Mouse (Mus musculus): ENCODE data around the gene Ssh3. TPM values are rescaled to one million over a fixed set of nuclear protein-coding genes. Genes with fewer than 3 reads are reported as not detected.

Ssh3 gene
- total RNA-seq, 1 experiment = 7.3 TPM

DNA sequence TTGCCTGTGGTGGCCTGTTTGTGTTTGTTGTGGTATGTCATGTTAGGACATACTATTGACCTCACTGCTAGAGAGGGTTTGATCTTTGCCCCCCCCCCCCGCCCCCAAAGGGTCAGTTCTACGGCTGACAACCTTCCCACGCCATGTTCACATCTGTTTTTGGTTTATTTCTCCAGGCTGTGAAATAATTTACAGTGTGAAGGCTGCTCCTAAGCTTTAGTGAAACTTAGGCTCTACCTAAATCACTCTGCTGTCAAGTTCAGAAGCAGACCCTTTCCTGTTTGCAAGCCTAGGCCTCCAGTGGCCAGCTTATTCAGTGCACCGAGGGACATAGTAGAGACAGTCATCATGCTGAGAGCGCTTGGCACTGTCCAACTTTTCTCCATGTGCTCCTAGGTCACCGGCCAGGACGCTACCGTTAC lies 28.7 kb downstream of the Ssh3 start:
- H3K4me3 ChIP-seq (ENCODE audit: insufficient read depth in 1 of 2, low read depth in 1 of 2, low read length in 2 of 2, poor library complexity in 1 of 2, severe bottlenecking in 1 of 2) = no peak overlapping the region
- DNase-seq (ENCODE audit: low read depth, low spot score) = no peak
- H3K4me1 ChIP-seq (ENCODE audit: control insufficient read depth in 2 of 2, insufficient read depth in 2 of 2, low read length in 2 of 2, poor library complexity in 1 of 2) = no peaks in the 10 kb centered on the region
- H3K27ac ChIP-seq (ENCODE audit: insufficient read depth, low read depth, low read length, poor library complexity, severe bottlenecking) = no peak overlapping the region
- no peaks in the 10 kb centered on the region for H3K9me3 ChIP-seq (ENCODE audit: control insufficient read depth, insufficient read depth, low read depth, low read length)
- no peak overlapping the region for H3K9ac ChIP-seq (ENCODE audit: insufficient read depth, low read depth, low read length, poor library complexity, severe bottlenecking)
- no peaks in the 10 kb centered on the region for H3K36me3 ChIP-seq (ENCODE audit: control insufficient read depth, insufficient read depth, low read length, poor library complexity, severe bottlenecking)
- in situ Hi-C loops (cut with MboI; ENCODE audit: low sequenced_read_pairs in 2 of 2, unreplicated experiment in 2 of 2) = no loop called here
- no peak for TF ChIP-seq ZC3H11A (IDR thresholded peaks at IDR 0.05; ENCODE audit: borderline replicate concordance, low read depth, low read length)
- no peak for TF ChIP-seq ZNF384 (IDR thresholded peaks at IDR 0.05; ENCODE audit: low read depth, low read length)

DNA sequence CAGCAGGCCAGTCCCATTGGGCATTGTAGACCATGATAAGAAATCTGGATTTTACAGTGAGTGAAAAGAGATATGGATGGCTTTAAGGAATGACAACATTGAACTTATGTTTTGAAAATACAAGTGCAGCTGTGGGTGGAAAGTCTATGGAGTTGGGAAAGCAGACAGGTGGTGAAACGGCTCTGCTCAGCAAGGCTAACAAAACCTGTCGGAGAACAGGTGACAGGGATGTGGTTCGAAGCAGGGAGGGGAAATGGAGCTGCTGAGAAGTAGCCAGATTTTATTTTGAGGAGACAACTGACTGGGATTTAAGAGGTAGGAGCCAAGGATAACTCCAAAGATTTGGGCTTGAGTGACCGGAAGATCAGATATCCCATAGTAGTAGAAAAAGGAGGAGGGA lies 34.4 kb downstream of the Ssh3 start:
- H3K9ac ChIP-seq (ENCODE audit: insufficient read depth, low read depth, low read length, poor library complexity, severe bottlenecking) = no peak overlapping the region
- no peak overlapping the region for H3K4me3 ChIP-seq (ENCODE audit: insufficient read depth in 1 of 2, low read depth in 1 of 2, low read length in 2 of 2, poor library complexity in 1 of 2, severe bottlenecking in 1 of 2)
- no peaks in the 10 kb centered on the region for H3K9me3 ChIP-seq (ENCODE audit: control insufficient read depth, insufficient read depth, low read depth, low read length)
- TF ChIP-seq MAFK (IDR thresholded peaks at IDR 0.05; ENCODE audit: insufficient read depth, low read depth, low read length) (no peak), CHD2 (IDR thresholded peaks at IDR 0.05; ENCODE audit: low read depth, low read length) (no peak), ZC3H11A (IDR thresholded peaks at IDR 0.05; ENCODE audit: borderline replicate concordance, low read depth, low read length) (no peak), ZNF384 (IDR thresholded peaks at IDR 0.05; ENCODE audit: low read depth, low read length) (no peak), HCFC1 (IDR thresholded peaks at IDR 0.05; ENCODE audit: borderline replicate concordance, insufficient read depth, low read length) (no peak)
- H3K36me3 ChIP-seq (ENCODE audit: control insufficient read depth, insufficient read depth, low read length, poor library complexity, severe bottlenecking) = no peaks in the 10 kb centered on the region
- no peak for DNase-seq (ENCODE audit: low read depth, low spot score)
- H3K4me1 ChIP-seq (ENCODE audit: control insufficient read depth in 2 of 2, insufficient read depth in 2 of 2, low read length in 2 of 2, poor library complexity in 1 of 2) = peaks cover 2 to 3% of the 10 kb centered on the region in 2 experiments; a peak in 1 of 4 replicates
- H3K27ac ChIP-seq (ENCODE audit: insufficient read depth, low read depth, low read length, poor library complexity, severe bottlenecking) = no peak overlapping the region
- in situ Hi-C loops (cut with MboI; ENCODE audit: low sequenced_read_pairs in 2 of 2, unreplicated experiment in 2 of 2) = no loop called here

DNA sequence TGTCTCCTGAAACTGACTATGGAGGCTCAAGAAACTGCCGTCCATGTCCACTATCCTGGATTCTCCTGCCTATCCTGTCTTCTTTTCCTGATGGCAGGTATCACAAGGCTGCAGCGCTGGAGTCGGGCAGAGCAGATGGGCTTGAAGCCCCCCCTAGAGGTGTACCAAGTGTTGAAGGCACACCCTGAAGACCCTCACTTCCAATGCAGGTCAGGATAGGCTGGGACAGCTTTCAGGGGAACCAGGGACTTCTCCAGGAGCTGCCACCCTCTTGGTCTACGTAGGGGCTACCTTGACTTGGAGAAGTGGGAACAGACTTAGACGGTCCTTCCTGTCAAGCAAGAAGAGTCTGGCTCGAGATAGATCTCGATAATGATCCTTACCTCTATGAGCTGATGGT lies 36.3 kb downstream of the Ssh3 start:
- no peak for DNase-seq (ENCODE audit: low read depth, low spot score)
- H3K4me1 ChIP-seq (ENCODE audit: control insufficient read depth in 2 of 2, insufficient read depth in 2 of 2, low read length in 2 of 2, poor library complexity in 1 of 2) = peaks cover 2 to 6% of the 10 kb centered on the region in 2 experiments; a peak in 1 of 4 replicates
- no peaks in the 10 kb centered on the region for H3K36me3 ChIP-seq (ENCODE audit: control insufficient read depth, insufficient read depth, low read length, poor library complexity, severe bottlenecking)
- in situ Hi-C loops (cut with MboI; ENCODE audit: low sequenced_read_pairs in 2 of 2, unreplicated experiment in 2 of 2) = no loop called here
- no peak overlapping the region for H3K9ac ChIP-seq (ENCODE audit: insufficient read depth, low read depth, low read length, poor library complexity, severe bottlenecking)
- H3K9me3 ChIP-seq (ENCODE audit: control insufficient read depth, insufficient read depth, low read depth, low read length) = no peaks in the 10 kb centered on the region
- H3K4me3 ChIP-seq (ENCODE audit: insufficient read depth in 1 of 2, low read depth in 1 of 2, low read length in 2 of 2, poor library complexity in 1 of 2, severe bottlenecking in 1 of 2) = no peak overlapping the region
- no peak for TF ChIP-seq MAFK (IDR thresholded peaks at IDR 0.05; ENCODE audit: insufficient read depth, low read depth, low read length)
- H3K27ac ChIP-seq (ENCODE audit: insufficient read depth, low read depth, low read length, poor library complexity, severe bottlenecking) = no peak overlapping the region

DNA sequence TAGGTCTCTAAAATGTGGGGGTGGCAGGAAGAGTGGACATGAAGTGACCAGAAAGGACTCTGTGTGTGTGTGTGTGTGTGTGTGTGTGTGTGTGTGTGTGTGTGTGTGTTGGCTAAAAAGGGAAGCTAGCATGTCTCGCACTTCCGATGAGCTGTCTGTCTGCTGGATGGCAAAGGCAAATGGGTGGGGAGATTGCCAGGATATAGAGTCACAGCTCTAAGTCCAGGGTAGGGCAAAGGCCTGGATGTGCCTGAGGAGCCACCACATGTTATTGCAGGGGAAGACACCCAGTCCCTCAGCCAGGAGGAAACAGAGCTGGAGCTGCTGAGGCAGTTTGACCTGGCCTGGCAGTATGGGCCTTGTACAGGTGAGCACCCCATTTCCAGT lies 36.8 kb downstream of the Ssh3 start:
- H3K36me3 ChIP-seq (ENCODE audit: control insufficient read depth, insufficient read depth, low read length, poor library complexity, severe bottlenecking) = no peaks in the 10 kb centered on the region
- no peaks in the 10 kb centered on the region for H3K9me3 ChIP-seq (ENCODE audit: control insufficient read depth, insufficient read depth, low read depth, low read length)
- in situ Hi-C loops (cut with MboI; ENCODE audit: low sequenced_read_pairs in 2 of 2, unreplicated experiment in 2 of 2) = no loop called here
- peaks cover 2 to 9% of the 10 kb centered on the region in 2 experiments; a peak in 1 of 4 replicates for H3K4me1 ChIP-seq (ENCODE audit: control insufficient read depth in 2 of 2, insufficient read depth in 2 of 2, low read length in 2 of 2, poor library complexity in 1 of 2)
- TF ChIP-seq HCFC1 (IDR thresholded peaks at IDR 0.05; ENCODE audit: borderline replicate concordance, insufficient read depth, low read length) (no peak), ZNF384 (IDR thresholded peaks at IDR 0.05; ENCODE audit: low read depth, low read length) (no peak), MAFK (IDR thresholded peaks at IDR 0.05; ENCODE audit: insufficient read depth, low read depth, low read length) (no peak), CHD2 (IDR thresholded peaks at IDR 0.05; ENCODE audit: low read depth, low read length) (no peak), ZC3H11A (IDR thresholded peaks at IDR 0.05; ENCODE audit: borderline replicate concordance, low read depth, low read length) (no peak)
- no peak overlapping the region; the same call in 1 of the 2 replicates for H3K9ac ChIP-seq (ENCODE audit: insufficient read depth, low read depth, low read length, poor library complexity, severe bottlenecking)
- 0 out of 2 replicates have a peak overlapping the region, but pooled peaks have one; percentile 6 for H3K27ac ChIP-seq (ENCODE audit: insufficient read depth, low read depth, low read length, poor library complexity, severe bottlenecking)
- DNase-seq (ENCODE audit: low read depth, low spot score) = no peak
- peak overlapping the region; percentile 63 to 89; a peak in 3 of 4 replicates for H3K4me3 ChIP-seq (ENCODE audit: insufficient read depth in 1 of 2, low read depth in 1 of 2, low read length in 2 of 2, poor library complexity in 1 of 2, severe bottlenecking in 1 of 2)
